Mouse (Mus musculus): ENCODE data around the gene Gm49342. TPM values are rescaled to one million over a fixed set of nuclear protein-coding genes. Genes with fewer than 3 reads are reported as not detected.
A peak's percentile ranks its signal among the peaks of the same experiment; 100 is the strongest.
"Not testable (repeated sequence)": the region's sequence is repeated elsewhere in the genome, so short reads cannot be mapped to it uniquely, and the experiment has no call there.

Gm49342 gene
- 1 to 10 TPM; 8.4 to 9.2 TPM for total RNA-seq (2021)
- long read RNA-seq, experiment 1, result 0 reads
- long read RNA-seq, experiment 2, result 0 reads

- Histone ChIP-seq H3K27ac (peak within 1 kb of the TSS; percentile 69), H3K4me3 (peak within 1 kb of the TSS; percentile 64)
- intact Hi-C loops (cut with DNase I), result loop anchor here (2.0 kb wide), 1 partner anchor 13 kb away; the partner anchor contains the start of genes Pip4p1 and Pnp
- no peak; the same call in 1 of the 2 replicates for TF ChIP-seq CTCF (IDR thresholded peaks at IDR 0.05)
- peak; percentile 82 to 89 for DNase-seq (ENCODE audit: extremely low spot score in 1 of 2, low spot score in 2 of 2)
Observed at GRCm38 (mm10) chr14:50943932-50944667, at the start of gene Gm49342. Gm49342 (plus strand) TSS chr14:50944517.

- intact Hi-C loops (cut with DNase I), result no loop called here
- TF ChIP-seq CTCF (IDR thresholded peaks at IDR 0.05), result no peak
- DNase-seq (ENCODE audit: extremely low spot score in 1 of 2, low spot score in 2 of 2), result no peak
- Histone ChIP-seq H3K4me3 (0 out of 2 replicates have a peak overlapping the region, but pooled peaks have one; percentile 71), H3K27ac (no peak overlapping the region)
Observed at GRCm38 (mm10) chr14:50895407-50895806, 48.9 kb upstream of the Gm49342 start.

GRCm38 (mm10) chr14:50895985-50896746, 48.2 kb upstream of the Gm49342 start:
- TF ChIP-seq CTCF (IDR thresholded peaks at IDR 0.05), result no peak
- peak overlapping the region; percentile 80 for H3K27ac ChIP-seq
- intact Hi-C loops (cut with DNase I), result no loop called here
- DNase-seq (ENCODE audit: extremely low spot score in 1 of 2, low spot score in 2 of 2), result peak; percentile 15 to 32
- H3K4me3 ChIP-seq, result peak overlapping the region; percentile 71

DNA sequence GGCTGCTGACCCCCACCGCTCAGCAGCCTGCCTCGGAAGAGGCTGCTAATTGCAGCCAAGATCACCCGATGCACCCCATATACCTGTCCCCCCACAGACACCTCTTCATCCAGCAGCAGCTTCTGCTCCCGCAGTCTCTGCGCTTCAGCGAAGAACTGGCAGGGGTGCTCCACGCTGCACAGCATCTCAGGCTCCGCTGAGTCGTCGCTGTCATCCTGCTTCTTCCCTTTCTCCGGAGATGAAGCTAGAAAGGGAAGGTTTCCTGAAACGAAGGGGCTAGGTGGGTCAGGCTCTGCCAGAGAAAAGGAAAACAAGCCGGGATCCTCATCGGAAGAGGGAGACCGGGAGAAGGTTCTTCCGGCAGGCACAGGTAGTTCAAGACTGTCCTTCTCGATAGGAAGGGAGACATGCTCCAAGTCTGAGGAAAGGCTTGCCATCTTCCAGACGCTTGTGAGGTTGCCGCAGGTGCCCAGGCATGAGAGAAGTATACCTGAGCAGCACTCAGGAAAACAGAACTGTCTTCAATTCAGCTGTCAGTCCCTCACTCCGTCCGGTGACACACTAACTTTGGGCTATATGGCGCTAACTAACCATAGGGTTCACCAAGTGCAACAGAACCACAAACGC, 47.5 kb upstream of the Gm49342 start:
- TF ChIP-seq CTCF (IDR thresholded peaks at IDR 0.05), result no peak
- DNase-seq (ENCODE audit: extremely low spot score in 1 of 2, low spot score in 2 of 2), result peak; percentile 23 to 36
- intact Hi-C loops (cut with DNase I), result no loop called here
- Histone ChIP-seq H3K27ac (peak overlapping the region; percentile 80), H3K4me3 (peak overlapping the region; percentile 71)

DNA sequence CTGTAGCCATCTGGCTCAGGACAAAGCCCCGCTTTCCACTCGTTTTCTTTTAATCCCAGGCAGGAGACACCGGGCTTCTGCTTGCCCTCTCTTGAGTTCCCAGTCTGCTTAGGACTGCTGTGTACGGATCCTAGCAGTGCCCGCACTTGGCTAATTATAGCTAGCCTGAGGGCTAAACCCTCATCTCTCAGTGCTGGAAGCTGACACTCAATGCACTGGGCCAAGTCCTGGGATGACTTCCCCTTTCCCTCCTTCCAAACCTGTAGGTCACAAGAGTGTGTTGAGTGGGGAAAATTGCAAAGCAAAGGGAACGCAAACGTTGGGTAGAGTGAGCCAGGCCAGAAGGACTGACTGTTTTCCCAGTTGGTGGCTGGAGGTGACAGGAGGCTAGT, 46.9 kb upstream of the Gm49342 start, which contains the start of gene Klhl33:
Gene Klhl33 (minus strand): TSS at position 134 of the 392 bp plus-strand sequence.
- peak within 1 kb of the TSS; percentile 80 for H3K27ac ChIP-seq
- H3K4me3 ChIP-seq, result peak within 1 kb of the TSS; percentile 71
- TF ChIP-seq CTCF (IDR thresholded peaks at IDR 0.05), result no peak
- intact Hi-C loops (cut with DNase I), result no loop called here
- DNase-seq (ENCODE audit: extremely low spot score in 1 of 2, low spot score in 2 of 2), result no peak

DNA sequence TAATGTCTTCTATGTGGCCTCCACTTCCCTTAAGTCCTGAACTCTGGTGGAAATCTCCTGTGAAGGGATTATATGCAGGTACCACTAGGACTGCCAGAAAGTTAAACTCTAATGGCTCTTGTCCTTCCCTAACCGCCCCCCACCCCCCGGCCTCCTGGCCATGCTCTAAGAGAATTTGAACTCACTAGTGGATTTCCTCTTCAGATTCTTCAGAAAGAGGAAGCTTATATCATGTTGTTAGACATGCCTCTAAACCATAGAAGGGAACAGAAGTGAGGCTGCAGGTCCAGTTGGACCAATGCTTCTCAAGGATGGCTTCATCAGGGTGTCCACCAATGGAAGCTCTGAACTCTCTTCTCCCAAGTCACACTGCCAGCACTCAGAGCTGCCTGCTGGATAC, 46.3 kb upstream of the Gm49342 start:
- H3K4me3 ChIP-seq; intact Hi-C loops (cut with DNase I): not testable (repeated sequence)

GRCm38 (mm10) chr14:50903973-50904827, 40.1 kb upstream of the Gm49342 start:
- no peak for DNase-seq (ENCODE audit: extremely low spot score in 1 of 2, low spot score in 2 of 2)
- no peak overlapping the region for H3K27ac ChIP-seq
- H3K4me3 ChIP-seq, result peak overlapping the region; percentile 36
- intact Hi-C loops (cut with DNase I), result no loop called here
- peak; percentile 47 for TF ChIP-seq CTCF (IDR thresholded peaks at IDR 0.05)

More for the DNA sequence above, 46.3 kb upstream of the Gm49342 start:
- DNase-seq (ENCODE audit: extremely low spot score in 1 of 2, low spot score in 2 of 2); H3K27ac ChIP-seq: not testable (repeated sequence)

DNA sequence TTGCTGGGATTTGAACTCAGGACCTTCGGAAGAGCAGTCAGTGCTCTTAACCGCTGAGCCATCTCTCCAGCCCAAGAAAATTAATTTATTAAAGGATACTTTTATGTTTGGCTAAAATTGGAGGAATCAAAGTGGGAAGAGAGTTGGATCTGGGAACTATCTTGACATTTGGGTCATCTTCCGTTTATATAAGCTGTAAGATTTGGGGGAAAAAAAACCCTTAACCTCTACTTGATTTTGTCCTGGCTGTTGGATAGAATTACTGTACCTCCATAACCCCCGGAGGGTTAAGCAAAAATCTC, 39.5 kb upstream of the Gm49342 start:
- TF ChIP-seq CTCF (IDR thresholded peaks at IDR 0.05), result no peak; the same call in 1 of the 2 replicates
- H3K27ac ChIP-seq, result no peak overlapping the region
- intact Hi-C loops (cut with DNase I), result no loop called here
- H3K4me3 ChIP-seq, result no peak overlapping the region
- DNase-seq (ENCODE audit: extremely low spot score in 1 of 2, low spot score in 2 of 2), result no peak

- intact Hi-C loops (cut with DNase I); DNase-seq (ENCODE audit: extremely low spot score in 1 of 2, low spot score in 2 of 2): not testable (repeated sequence)
Observed at GRCm38 (mm10) chr14:50905327-50905726, 39.0 kb upstream of the Gm49342 start.

GRCm38 (mm10) chr14:50908126-50908525, 36.2 kb upstream of the Gm49342 start:
- TF ChIP-seq CTCF (IDR thresholded peaks at IDR 0.05), result no peak
- intact Hi-C loops (cut with DNase I), result no loop called here
- no peak for DNase-seq (ENCODE audit: extremely low spot score in 1 of 2, low spot score in 2 of 2)
- no peak overlapping the region for H3K4me3 ChIP-seq
- no peak overlapping the region for H3K27ac ChIP-seq

More at GRCm38 (mm10) chr14:50905327-50905726, 39.0 kb upstream of the Gm49342 start:
- not testable (repeated sequence) for H3K27ac ChIP-seq, H3K4me3 ChIP-seq

GRCm38 (mm10) chr14:50911356-50911755, 33.0 kb upstream of the Gm49342 start:
- DNase-seq (ENCODE audit: extremely low spot score in 1 of 2, low spot score in 2 of 2), result no peak
- intact Hi-C loops (cut with DNase I), result no loop called here
- Histone ChIP-seq H3K4me3 (no peak overlapping the region), H3K27ac (no peak overlapping the region)
- TF ChIP-seq CTCF (IDR thresholded peaks at IDR 0.05), result no peak

DNA sequence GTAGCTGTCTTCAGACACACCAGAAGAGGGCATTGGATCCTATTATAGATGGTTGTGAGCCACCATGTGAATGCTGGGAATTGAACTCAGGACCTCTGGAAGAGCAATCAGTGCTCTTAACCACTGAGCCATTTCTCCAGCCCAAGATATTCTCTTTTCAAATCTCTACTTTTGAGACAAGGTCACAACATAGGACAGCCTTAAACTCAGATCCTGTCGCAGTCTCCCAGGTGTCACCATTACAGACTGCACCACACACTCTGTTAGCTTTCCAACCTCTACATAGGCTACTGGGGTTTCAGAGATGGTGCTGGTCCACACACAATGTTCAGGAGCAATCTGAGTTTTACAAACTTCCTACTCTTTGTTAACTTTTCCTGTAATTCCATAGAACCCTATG, 20.9 kb upstream of the Gm49342 start:
- H3K27ac ChIP-seq; intact Hi-C loops (cut with DNase I); DNase-seq (ENCODE audit: extremely low spot score in 1 of 2, low spot score in 2 of 2): not testable (repeated sequence)
- H3K4me3 ChIP-seq, result peak overlapping the region; percentile 82; the same call in 1 of the 2 replicates
